Mouse (Mus musculus): ENCODE measurements around the gene Aldh16a1.
"Not testable (repeated sequence)": the region's sequence is repeated elsewhere in the genome, so short reads cannot be mapped to it uniquely, and the experiment has no call there.

The Aldh16a1 gene

GRCm38 (mm10) chr7:45178550-45178949, 24.2 kb upstream of the Aldh16a1 start:
- DNase-seq, result no peak

GRCm38 (mm10) chr7:45176356-45176755, 22.0 kb upstream of the Aldh16a1 start:
- no peak for DNase-seq

GRCm38 (mm10) chr7:45175929-45176328, 21.5 kb upstream of the Aldh16a1 start:
- DNase-seq, result no peak

- DNase-seq, result no peak
Measured at GRCm38 (mm10) chr7:45175398-45175797, 21.0 kb upstream of the Aldh16a1 start.

GRCm38 (mm10) chr7:45174567-45175280, 20.3 kb upstream of the Aldh16a1 start:
- DNase-seq, result no peak

GRCm38 (mm10) chr7:45173772-45174171, 19.4 kb upstream of the Aldh16a1 start:
- not testable (repeated sequence) for DNase-seq

- DNase-seq, result no peak
Measured at GRCm38 (mm10) chr7:45172974-45173373, 18.6 kb upstream of the Aldh16a1 start.

- no peak for DNase-seq
Measured at GRCm38 (mm10) chr7:45169495-45169894, 15.1 kb upstream of the Aldh16a1 start.

- no peak for DNase-seq
Measured at GRCm38 (mm10) chr7:45168656-45169055, 14.3 kb upstream of the Aldh16a1 start.

GRCm38 (mm10) chr7:45167761-45168445, 13.5 kb upstream of the Aldh16a1 start:
- no peak for DNase-seq

- no peak for DNase-seq
Measured at GRCm38 (mm10) chr7:45166950-45167401, 12.6 kb upstream of the Aldh16a1 start.

GRCm38 (mm10) chr7:45165701-45166100, 11.3 kb upstream of the Aldh16a1 start:
- no peak for DNase-seq

- DNase-seq, result no peak
Measured at GRCm38 (mm10) chr7:45164833-45165232, 10.4 kb upstream of the Aldh16a1 start.

GRCm38 (mm10) chr7:45163735-45164490, 9.5 kb upstream of the Aldh16a1 start, which contains the start of gene Slc17a7:
Slc17a7 (plus strand) TSS chr7:45163949.
- peak in 1 of 2 experiments; percentile 34 for DNase-seq

- no peak for DNase-seq
Measured at GRCm38 (mm10) chr7:45162996-45163615, 8.7 kb upstream of the Aldh16a1 start.

GRCm38 (mm10) chr7:45162551-45162950, 8.2 kb upstream of the Aldh16a1 start:
- no peak for DNase-seq

GRCm38 (mm10) chr7:45161612-45162473, 7.5 kb upstream of the Aldh16a1 start:
- DNase-seq, result peak; percentile 82 to 85

- no peak for DNase-seq
Measured at GRCm38 (mm10) chr7:45160866-45161265, 6.5 kb upstream of the Aldh16a1 start.

- DNase-seq, result no peak
Measured at GRCm38 (mm10) chr7:45160316-45160800, 6.0 kb upstream of the Aldh16a1 start.

- DNase-seq, result no peak
Measured at GRCm38 (mm10) chr7:45158991-45159390, 4.6 kb upstream of the Aldh16a1 start.

GRCm38 (mm10) chr7:45157459-45157858, 3.1 kb upstream of the Aldh16a1 start:
- no peak for DNase-seq

- DNase-seq, result no peak
Measured at GRCm38 (mm10) chr7:45156206-45156605, 1.8 kb upstream of the Aldh16a1 start.
